ENCODE assay signal across 7 mouse cellular contexts in the genomic region with DNA sequence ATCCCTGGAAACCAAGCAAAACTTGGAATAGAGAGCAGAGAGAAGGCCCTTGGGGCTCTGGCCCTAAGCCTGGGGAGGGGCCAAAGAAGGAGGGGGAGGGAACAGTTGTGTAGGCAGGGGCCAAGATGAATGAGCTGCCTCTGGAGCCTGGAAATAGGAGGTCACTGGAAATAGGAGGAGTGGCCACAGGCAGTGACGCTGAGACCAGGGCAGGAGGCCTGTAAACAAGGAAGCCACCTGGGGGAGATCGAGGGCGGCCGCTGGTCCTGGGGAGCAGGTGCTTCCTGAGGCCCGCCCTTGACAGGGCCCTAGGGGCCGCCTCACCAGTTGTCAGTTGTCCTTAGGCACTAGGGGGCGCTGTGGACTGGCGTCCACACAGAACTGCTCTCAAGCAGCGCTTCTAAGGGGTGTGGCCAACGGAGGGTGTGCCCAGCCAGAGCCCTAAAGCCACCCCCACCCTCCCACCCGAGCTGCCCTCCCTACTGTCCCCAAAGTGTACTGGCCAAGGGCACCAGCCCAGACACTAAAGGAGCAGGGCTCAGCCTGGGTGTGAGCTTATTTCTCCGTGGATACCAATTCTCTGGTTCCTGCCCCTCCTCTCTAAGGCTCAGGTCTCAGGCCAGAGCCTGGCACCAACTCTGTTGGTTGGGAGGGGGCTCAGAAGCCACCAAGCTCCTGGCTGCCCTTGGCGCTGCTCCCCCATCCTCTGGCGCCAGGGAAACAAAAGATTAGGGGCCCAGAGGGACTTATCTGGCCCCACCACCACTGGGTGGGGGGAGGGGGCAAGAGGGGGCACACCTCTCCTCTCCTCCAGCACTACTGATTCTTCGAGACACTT. TPM values are rescaled to one million over a fixed set of nuclear protein-coding genes. Genes with fewer than 3 reads are reported as not detected.
DNase-seq lines count a peak whose midpoint lies in the region; ATAC-seq and TF ChIP-seq lines count a peak whose summit lies in the region.

No protein-coding gene starts in this region.

- TF ChIP-seq CTCF in G1E (IDR thresholded peaks at IDR 0.05; ENCODE audit: low read depth, low read length): peak; percentile 58
- peak; percentile 84 for TF ChIP-seq CTCF in kidney, postnatal 0 days (IDR thresholded peaks at IDR 0.05; ENCODE audit: low read depth)

- peaks cover 67% of the 10 kb centered on the region for H3K36me3 ChIP-seq in G1E (replicated peaks)
- peaks cover 41% of the 10 kb centered on the region for H3K36me3 ChIP-seq in embryonic facial prominence, embryonic 14.5 days (ENCODE audit: control insufficient read depth, insufficient read depth, low read length)
- peaks cover 37% of the 10 kb centered on the region for H3K36me3 ChIP-seq in heart, embryonic 13.5 days
- peaks cover 16% of the 10 kb centered on the region for H3K36me3 ChIP-seq in kidney, postnatal 0 days (ENCODE audit: insufficient read depth, low read length)

- no peaks in the 10 kb centered on the region for H3K9me3 ChIP-seq in G1E (replicated peaks)
- no peaks in the 10 kb centered on the region for H3K9me3 ChIP-seq in embryonic facial prominence, embryonic 14.5 days (ENCODE audit: control insufficient read depth, low read length)
- H3K9me3 ChIP-seq in heart, embryonic 13.5 days: no peaks in the 10 kb centered on the region
- H3K9me3 ChIP-seq in kidney, postnatal 0 days (replicated peaks; ENCODE audit: low read length): no peaks in the 10 kb centered on the region

- 8% methylated on average over 6 of the region's 15 CpGs for WGBS in embryonic facial prominence, embryonic 14.5 days
- WGBS in heart, embryonic 13.5 days: 2% methylated on average over 15 of the region's 15 CpGs
- 4% methylated on average over 14 of the region's 15 CpGs for WGBS in kidney, postnatal 0 days

- DNase-seq in G1E (ENCODE audit: low spot score): peak; percentile 81
- peak; percentile 65 to 80 for DNase-seq in adrenal gland, postnatal 4 days (ENCODE audit: low spot score in 2 of 2)
- DNase-seq in embryonic facial prominence, embryonic 14.5 days (ENCODE audit: low spot score): peak; percentile 90
- DNase-seq in kidney, postnatal 0 days (ENCODE audit: low spot score): peak; percentile 94
- peak; percentile 96 for DNase-seq in lung, postnatal 36 days
- DNase-seq in skeletal muscle tissue, adult 2 months (ENCODE audit: low read depth, low spot score): peak; percentile 90

- ATAC-seq in G1E (ENCODE audit: extremely low read depth, insufficient number of reproducible peaks, low FRiP score, poor library complexity, severe bottlenecking): peak; percentile 48
- ATAC-seq in embryonic facial prominence, embryonic 14.5 days (ENCODE audit: low read depth): peak; percentile 90
- peak; percentile 85 for ATAC-seq in heart, embryonic 13.5 days (ENCODE audit: extremely low read depth, insufficient number of reproducible peaks, low FRiP score, low TSS enrichment)
- peak; percentile 83 for ATAC-seq in kidney, postnatal 0 days (replicated peaks; ENCODE audit: low FRiP score, low read depth)

- H3K4me3 ChIP-seq in G1E (ENCODE audit: low read depth, low read length): peak overlapping the region; percentile 63; the same call in 1 of the 2 replicates
- no peak overlapping the region for H3K4me3 ChIP-seq in embryonic facial prominence, embryonic 14.5 days (ENCODE audit: low read depth, low read length)
- peak overlapping the region; percentile 34 for H3K4me3 ChIP-seq in heart, embryonic 13.5 days
- peak overlapping the region; percentile 19 for H3K4me3 ChIP-seq in kidney, postnatal 0 days (replicated peaks; ENCODE audit: low read depth, low read length)

- H3K9ac ChIP-seq in embryonic facial prominence, embryonic 14.5 days (ENCODE audit: low read depth, low read length): no peak overlapping the region
- peak overlapping the region; percentile 79 for H3K9ac ChIP-seq in heart, embryonic 13.5 days
- peak overlapping the region; percentile 41 for H3K9ac ChIP-seq in kidney, postnatal 0 days (ENCODE audit: low read depth, low read length)

- peaks cover 87% of the 10 kb centered on the region for H3K4me1 ChIP-seq in G1E (ENCODE audit: insufficient read depth, low read depth, low read length)
- peaks cover 6% of the 10 kb centered on the region; the same call in 1 of the 2 replicates for H3K4me1 ChIP-seq in embryonic facial prominence, embryonic 14.5 days (ENCODE audit: control insufficient read depth, insufficient read depth, low read length)
- peaks cover 31% of the 10 kb centered on the region for H3K4me1 ChIP-seq in heart, embryonic 13.5 days
- H3K4me1 ChIP-seq in kidney, postnatal 0 days (replicated peaks; ENCODE audit: insufficient read depth, low read length): peaks cover 11% of the 10 kb centered on the region

- H3K27me3 ChIP-seq in G1E (ENCODE audit: insufficient read depth, low read length): no peaks in the 10 kb centered on the region
- H3K27me3 ChIP-seq in embryonic facial prominence, embryonic 14.5 days (replicated peaks; ENCODE audit: control insufficient read depth, insufficient read depth, low read length): no peaks in the 10 kb centered on the region
- no peaks in the 10 kb centered on the region for H3K27me3 ChIP-seq in heart, embryonic 13.5 days (replicated peaks)
- H3K27me3 ChIP-seq in kidney, postnatal 0 days (ENCODE audit: insufficient read depth, low read length): no peaks in the 10 kb centered on the region

- H3K4me2 ChIP-seq in embryonic facial prominence, embryonic 14.5 days (ENCODE audit: low read depth, low read length): peak overlapping the region; percentile 36
- peak overlapping the region; percentile 68 for H3K4me2 ChIP-seq in heart, embryonic 13.5 days
- H3K4me2 ChIP-seq in kidney, postnatal 0 days (ENCODE audit: low read length): peak overlapping the region; percentile 53

- no peak overlapping the region for H3K27ac ChIP-seq in embryonic facial prominence, embryonic 14.5 days (replicated peaks; ENCODE audit: low read depth, low read length)
- H3K27ac ChIP-seq in heart, embryonic 13.5 days (replicated peaks): peak overlapping the region; percentile 87
- H3K27ac ChIP-seq in kidney, postnatal 0 days: peak overlapping the region; percentile 84

RNA-seq across cellular contexts. Expression of a gene that starts 11.7 kb away (rescaled TPM):
- total RNA-seq in G1E (2014; fragmentation: Nextera tagmentation) (9.0 and 9.6 TPM in 2 replicates), G1E (2017) (19.8 and 21.2 TPM in 2 replicates)
- 27.3 and 33.3 TPM in 2 replicates for polyA plus RNA-seq in G1E (2012)
- 10 to 100 TPM; 24.3 to 24.4 TPM for total RNA-seq in adrenal gland, postnatal 4 days (2021)
- polyA plus RNA-seq in embryonic facial prominence, embryonic 14.5 days (2014; fragmentation: Nextera tagmentation; extraction: Ambion mirVana): 12.5 and 15.5 TPM in 2 replicates
- polyA plus RNA-seq in heart, embryonic 13.5 days (2015; fragmentation: Nextera tagmentation; extraction: Ambion mirVana): 11.9 and 13.1 TPM in 2 replicates
- 13.4 and 15.0 TPM in 2 replicates for polyA plus RNA-seq in kidney, postnatal 0 days (2015; fragmentation: Nextera tagmentation; extraction: Ambion mirVana)

RNA-seq across cellular contexts. Expression of a gene that starts 25.4 kb away (rescaled TPM):
- total RNA-seq in G1E (2014; fragmentation: Nextera tagmentation) (0.23 TPM in 1 of 2 replicates, not detected in the other), G1E (2017) (0.33 TPM in 1 of 2 replicates, not detected in the other)
- polyA plus RNA-seq in G1E (2012): 0.09 TPM in 2 replicates
- total RNA-seq in adrenal gland, postnatal 4 days (2021): 10 to 100 TPM; 13.8 to 15.0 TPM
- polyA plus RNA-seq in embryonic facial prominence, embryonic 14.5 days (2014; fragmentation: Nextera tagmentation; extraction: Ambion mirVana): 5.0 and 6.8 TPM in 2 replicates
- polyA plus RNA-seq in heart, embryonic 13.5 days (2015; fragmentation: Nextera tagmentation; extraction: Ambion mirVana): 7.7 and 8.7 TPM in 2 replicates
- 7.9 and 8.4 TPM in 2 replicates for polyA plus RNA-seq in kidney, postnatal 0 days (2015; fragmentation: Nextera tagmentation; extraction: Ambion mirVana)

RNA-seq across cellular contexts. Expression of a gene that starts 29.1 kb away (rescaled TPM):
- total RNA-seq in G1E (2014; fragmentation: Nextera tagmentation): not detected in 2 replicates
- total RNA-seq in G1E (2017): 0.11 TPM in 1 of 2 replicates, not detected in the other
- polyA plus RNA-seq in G1E (2012): not detected in 2 replicates
- under 1 TPM; 0.62 to 0.76 TPM for total RNA-seq in adrenal gland, postnatal 4 days (2021)
- polyA plus RNA-seq in embryonic facial prominence, embryonic 14.5 days (2014; fragmentation: Nextera tagmentation; extraction: Ambion mirVana): 9.8 and 10.4 TPM in 2 replicates
- 0.14 and 0.60 TPM in 2 replicates for polyA plus RNA-seq in heart, embryonic 13.5 days (2015; fragmentation: Nextera tagmentation; extraction: Ambion mirVana)
- polyA plus RNA-seq in kidney, postnatal 0 days (2015; fragmentation: Nextera tagmentation; extraction: Ambion mirVana): 3.5 and 3.6 TPM in 2 replicates

RNA-seq across cellular contexts. Expression of a gene that starts 50.8 kb away (rescaled TPM):
- not detected in 2 replicates for total RNA-seq in G1E (2014; fragmentation: Nextera tagmentation)
- not detected in 2 replicates for total RNA-seq in G1E (2017)
- polyA plus RNA-seq in G1E (2012): not detected in 2 replicates
- total RNA-seq in adrenal gland, postnatal 4 days (2021): 1 to 10 TPM; 1.3 to 2.0 TPM
- polyA plus RNA-seq in embryonic facial prominence, embryonic 14.5 days (2014; fragmentation: Nextera tagmentation; extraction: Ambion mirVana): 1.4 and 1.7 TPM in 2 replicates
- polyA plus RNA-seq in heart, embryonic 13.5 days (2015; fragmentation: Nextera tagmentation; extraction: Ambion mirVana): 0.35 and 0.78 TPM in 2 replicates
- 0.64 and 0.83 TPM in 2 replicates for polyA plus RNA-seq in kidney, postnatal 0 days (2015; fragmentation: Nextera tagmentation; extraction: Ambion mirVana)
